Mouse (Mus musculus): Measurements from ENCODE around the gene Plekho1.
"Not testable (repeated sequence)": the region's sequence is repeated elsewhere in the genome, so short reads cannot be mapped to it uniquely, and the experiment has no call there.

The Plekho1 gene

DNA sequence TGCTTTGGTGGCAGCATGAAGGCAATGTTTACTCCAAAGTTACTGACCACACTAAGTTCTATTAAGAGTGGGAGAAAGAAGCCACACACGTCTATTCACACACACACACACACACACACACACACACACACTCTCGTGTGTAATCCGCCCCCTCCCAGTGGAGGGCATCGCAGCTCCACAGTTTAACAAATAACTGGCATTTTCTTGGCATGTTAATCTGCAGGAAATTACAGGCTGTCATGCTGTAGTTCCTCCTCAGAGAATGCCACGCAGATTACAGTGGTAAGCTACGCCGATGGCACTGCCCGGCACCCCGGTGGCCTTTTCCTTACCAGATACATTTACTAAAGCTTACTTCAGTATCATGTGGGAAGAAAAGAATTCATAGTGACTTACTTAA, 17.5 kb downstream of the Plekho1 start:
- DNase-seq (ENCODE audit: low spot score): no peak

DNA sequence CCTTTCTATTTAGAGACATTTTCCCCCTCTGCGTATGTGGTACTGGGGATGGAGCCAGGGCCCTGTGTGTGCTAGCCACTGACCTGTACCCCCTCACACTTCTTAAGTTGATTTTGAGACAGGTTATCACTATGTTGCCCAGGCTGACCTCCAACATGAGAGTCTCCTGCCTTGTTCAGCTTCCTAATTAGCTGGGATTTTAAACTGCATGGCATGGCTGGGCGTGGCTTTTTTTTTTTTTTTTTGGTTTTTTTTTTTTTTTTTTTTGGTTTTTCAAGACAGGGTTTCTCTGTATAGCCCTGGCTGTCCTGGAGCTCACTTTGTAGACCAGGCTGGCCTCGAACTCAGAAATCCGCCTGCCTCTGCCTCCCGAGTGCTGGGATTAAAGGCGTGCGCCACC, 18.2 kb downstream of the Plekho1 start:
- not testable (repeated sequence) for DNase-seq (ENCODE audit: low spot score)

DNA sequence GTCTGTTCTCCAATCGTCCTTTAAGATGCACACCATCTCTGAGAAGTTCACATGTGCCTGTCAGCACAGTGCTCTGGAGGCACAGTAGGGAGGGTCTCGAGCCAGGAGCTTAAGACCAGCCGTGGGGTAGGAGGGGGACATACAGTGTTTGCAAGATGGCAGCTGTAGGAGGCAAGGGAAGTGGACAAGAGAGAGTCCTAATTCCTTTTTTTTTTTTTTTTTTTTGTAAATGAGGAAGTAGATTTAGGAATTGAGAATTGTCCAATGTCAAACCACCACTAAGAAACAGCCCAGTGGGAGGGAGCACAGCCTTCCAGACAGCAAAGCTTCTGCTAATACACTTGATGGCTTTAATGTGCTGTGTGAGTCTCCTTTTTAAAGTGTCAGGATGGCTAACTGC, 18.7 kb downstream of the Plekho1 start:
- DNase-seq (ENCODE audit: low spot score): no peak

DNA sequence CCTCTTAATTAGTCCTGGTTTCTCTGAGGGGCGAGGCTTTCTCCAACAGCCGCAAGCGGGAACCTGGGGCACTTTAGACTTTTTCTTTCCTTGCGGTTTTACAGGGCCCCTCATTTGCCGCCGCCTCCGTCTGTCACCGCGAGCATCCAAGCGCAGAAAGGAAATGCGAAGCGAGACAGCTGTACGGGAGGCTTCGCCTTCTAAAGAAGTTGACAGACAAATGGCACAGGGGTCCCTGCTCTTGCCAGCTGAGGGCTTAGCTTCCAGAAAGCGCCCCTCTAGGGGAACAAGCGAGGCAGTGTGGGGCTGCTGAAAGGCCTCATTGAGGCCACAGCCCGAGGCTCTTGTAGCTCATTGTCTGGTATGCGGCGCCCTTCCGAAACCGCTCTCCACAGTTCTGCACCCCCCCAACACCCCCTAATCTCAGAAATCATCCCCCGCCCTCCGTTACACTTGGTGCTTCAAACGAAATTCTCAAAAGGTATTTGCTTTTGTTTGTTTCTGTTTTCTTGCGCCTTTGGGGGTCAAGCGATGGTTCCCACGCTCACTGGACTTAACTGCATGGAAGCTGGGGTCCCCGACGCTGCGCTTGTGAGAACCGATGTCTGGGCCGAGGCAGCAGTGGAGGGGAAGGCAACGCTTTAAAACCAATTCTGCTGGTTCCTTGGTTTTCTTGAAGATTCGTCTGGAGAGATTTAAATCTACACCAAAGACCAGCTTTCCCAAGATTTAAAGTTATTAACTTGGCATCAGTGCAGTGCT, 22.7 kb downstream of the Plekho1 start:
- DNase-seq (ENCODE audit: low spot score): no peak

DNA sequence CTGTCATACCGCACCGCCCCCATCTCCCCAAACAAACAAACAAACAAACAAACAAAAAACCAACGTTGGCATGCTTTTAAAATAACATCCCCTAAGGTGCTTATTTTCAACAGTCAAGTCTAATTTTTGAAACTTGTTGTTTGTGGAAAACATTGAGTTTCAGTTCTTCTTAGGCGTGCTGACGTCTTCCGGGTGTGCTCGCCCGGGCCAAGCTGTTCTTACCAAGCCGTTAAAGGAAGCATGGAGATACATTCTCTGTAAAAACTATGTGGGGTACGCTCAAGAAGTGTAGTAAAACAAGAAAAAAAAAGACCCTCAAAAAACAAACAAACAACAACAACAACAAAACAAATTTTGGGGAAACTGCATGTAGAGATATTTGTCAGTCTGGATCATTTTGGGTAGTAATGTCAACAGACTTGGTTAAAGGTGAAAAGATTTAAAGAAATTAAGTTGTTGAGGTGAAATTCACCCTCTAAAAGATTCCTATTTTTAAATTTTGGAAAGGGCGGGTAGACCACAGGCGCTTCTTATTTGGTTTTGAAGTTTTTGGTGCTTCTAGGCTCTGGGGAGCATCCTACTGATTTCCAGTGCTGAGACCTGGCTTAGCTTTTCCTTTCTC, 23.4 kb downstream of the Plekho1 start:
- DNase-seq (ENCODE audit: low spot score): no peak

DNA sequence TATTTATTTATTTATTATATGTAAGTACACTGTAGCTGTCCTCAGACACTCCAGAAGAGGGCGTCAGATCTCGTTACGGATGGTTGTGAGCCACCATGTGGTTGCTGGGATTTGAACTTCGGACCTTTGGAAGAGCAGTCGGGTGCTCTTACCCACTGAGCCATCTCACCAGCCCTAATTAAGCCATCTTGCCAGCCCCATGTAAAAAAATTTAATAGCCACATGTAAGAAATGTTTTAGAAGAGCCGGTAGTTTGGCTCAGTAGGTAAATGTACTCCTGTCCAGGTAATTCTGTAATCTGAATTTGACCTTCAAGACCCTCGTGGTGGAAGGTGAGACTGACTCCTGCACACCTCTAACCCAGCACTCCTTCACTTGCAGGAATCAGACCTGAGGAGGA, 25.1 kb downstream of the Plekho1 start:
- not testable (repeated sequence) for DNase-seq (ENCODE audit: low spot score)

DNA sequence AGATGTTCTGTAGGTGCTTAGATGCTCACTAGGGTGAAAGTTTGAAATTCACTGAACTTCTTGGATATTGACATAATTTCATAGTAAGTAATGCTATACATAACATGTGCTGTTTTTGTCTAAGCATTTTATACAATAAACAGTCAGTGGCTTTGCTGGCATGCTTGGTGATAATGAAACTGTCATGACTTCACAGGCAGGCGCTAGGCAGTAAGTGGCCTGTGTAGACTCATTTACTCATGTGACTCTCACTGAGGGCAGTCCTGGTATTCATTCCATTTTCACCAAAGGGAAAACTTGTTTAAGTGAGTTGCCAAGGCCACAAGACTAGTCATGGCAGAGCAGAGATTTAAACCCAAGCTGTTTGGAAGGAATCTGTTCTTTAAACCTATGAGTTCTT, 26.5 kb downstream of the Plekho1 start:
- DNase-seq (ENCODE audit: low spot score): no peak

DNA sequence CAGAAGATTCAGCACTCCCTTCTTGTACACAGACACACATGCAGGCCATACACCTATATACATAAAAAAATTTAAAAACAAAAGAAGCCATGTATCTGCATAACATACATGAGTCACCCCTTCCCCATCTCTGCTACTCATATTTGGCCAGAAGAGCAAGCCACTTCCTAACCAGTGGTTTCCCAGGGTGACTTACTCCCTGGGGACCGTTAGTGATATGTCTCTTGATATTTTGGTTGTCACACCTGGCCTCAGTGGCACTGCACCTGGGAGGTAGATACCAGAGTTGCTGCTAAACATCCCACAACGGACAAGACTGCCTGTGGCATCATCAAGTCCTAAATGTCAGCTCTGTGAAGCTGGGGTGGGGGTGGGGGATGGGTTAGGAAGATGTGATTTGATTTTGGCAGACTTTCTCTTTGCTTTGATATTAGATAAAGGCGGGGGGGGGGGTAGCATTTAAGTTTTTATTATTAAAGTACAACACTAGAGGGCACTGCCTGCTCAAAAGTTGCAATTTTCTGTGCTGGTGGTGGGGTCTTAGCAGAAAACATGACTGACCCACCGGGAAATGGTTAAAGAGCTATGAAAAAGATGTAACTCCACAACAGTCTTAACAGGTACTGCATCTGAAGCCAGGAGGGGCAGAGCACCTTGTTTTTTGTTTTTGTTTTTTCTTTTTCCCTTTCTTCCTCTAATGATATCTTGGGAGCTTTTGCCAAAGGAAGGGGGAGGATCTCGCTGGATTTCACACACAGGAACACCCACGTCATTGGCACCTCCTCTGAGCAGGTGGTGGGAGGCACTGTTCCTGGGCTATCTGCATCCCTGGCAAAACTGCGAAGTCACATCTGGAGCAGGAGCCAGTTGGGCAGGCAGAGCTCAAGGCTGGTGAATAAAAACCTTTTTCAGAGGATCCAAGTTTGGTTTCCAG, 30.0 kb downstream of the Plekho1 start:
- DNase-seq (ENCODE audit: low spot score): peak; percentile 36

DNA sequence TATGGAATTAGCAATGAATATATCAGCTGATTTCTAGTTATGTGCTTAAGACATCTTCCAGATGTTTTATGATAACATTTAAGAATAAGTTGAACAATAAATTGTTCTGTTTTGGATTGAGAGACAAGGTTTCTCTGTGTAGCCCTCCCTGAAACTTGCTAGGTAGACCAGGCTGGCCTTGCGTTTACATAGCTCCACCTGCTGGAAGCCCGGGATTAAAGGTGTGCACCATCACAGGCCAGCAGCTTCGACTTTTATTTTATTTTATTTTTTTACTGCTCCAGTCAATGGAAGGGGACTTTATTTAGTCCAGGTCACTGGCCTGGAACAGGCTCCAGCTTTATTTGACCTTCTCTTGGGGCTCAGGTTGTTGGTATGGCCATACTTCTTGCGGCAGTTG, 32.1 kb downstream of the Plekho1 start:
- DNase-seq (ENCODE audit: low spot score): no peak

DNA sequence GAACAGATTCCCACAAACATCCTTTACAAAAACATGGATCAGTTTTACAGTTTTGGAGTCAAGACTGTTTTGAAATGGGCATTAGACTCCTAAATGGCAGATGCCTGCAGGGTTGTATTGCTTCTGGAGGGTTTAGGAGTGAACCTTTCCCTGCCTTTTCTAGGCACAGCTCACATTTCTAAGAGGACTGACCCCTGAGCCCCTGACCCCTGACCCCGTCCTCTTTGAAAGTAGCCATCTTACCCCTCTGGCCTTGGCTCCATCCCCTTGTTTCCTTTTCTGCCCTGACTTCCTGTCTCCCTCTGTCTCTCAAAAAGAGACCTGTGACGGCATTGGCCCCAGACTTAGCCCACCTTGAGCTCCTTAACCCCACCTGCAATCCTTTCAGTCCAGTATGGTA, 32.6 kb downstream of the Plekho1 start:
- DNase-seq (ENCODE audit: low spot score): no peak

DNA sequence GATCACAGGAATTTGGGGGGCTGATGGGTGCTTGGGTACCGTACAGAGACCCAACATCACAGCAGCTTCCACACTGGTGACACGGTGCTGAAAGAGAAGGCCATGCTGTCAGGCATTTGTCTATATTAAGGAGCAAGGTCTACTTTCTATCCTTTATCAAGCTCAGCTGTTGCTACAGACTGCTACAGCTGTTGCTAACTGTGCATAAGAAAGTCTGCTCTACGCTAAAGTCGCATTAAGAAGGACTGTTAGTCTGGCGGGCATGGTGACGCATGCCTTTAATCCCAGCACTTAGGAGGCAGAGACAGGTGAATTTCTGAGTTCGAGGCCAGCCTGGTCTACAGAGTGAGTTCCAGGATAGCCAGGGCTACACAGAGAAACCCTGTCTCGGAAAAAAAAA, 33.6 kb downstream of the Plekho1 start:
- DNase-seq (ENCODE audit: low spot score): not testable (repeated sequence)

DNA sequence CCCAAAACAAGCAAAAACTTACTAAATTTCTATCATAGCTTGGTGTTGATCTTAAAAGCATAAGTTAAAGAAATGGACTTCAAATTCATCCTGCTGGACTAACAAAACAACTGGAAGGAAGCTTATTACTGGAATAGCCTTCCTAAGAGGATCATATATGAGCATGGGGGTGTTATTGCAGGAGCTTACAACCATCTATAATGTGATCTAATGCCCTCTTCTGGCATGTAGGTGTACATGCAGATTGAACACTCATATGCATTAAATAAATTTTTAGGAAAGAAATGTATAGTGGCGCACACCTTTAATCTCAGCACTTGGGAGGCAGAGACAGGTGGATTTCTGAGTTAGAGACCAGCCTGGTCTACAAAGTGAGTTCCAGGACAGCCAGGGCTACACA, 36.0 kb downstream of the Plekho1 start:
- no peak for DNase-seq (ENCODE audit: low spot score)

DNA sequence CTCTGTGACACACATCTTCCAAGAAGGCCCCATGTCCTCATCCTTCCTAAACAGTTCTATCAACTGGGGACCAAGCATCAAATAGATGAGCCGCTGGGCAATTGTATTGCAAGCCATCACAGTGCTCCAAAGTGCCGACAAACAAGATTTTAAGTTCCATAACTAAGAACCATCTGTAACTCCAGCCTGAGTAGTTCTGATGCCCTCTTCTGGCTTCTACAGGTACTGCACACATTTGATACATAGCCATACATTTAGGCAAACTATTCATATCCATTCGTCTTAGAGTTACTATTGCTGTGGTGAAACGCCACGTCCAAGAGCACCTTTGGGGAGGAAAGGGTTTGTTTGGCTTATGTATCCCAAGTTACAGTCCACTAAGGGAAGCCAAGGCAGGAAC, 36.7 kb downstream of the Plekho1 start:
- no peak for DNase-seq (ENCODE audit: low spot score)

DNA sequence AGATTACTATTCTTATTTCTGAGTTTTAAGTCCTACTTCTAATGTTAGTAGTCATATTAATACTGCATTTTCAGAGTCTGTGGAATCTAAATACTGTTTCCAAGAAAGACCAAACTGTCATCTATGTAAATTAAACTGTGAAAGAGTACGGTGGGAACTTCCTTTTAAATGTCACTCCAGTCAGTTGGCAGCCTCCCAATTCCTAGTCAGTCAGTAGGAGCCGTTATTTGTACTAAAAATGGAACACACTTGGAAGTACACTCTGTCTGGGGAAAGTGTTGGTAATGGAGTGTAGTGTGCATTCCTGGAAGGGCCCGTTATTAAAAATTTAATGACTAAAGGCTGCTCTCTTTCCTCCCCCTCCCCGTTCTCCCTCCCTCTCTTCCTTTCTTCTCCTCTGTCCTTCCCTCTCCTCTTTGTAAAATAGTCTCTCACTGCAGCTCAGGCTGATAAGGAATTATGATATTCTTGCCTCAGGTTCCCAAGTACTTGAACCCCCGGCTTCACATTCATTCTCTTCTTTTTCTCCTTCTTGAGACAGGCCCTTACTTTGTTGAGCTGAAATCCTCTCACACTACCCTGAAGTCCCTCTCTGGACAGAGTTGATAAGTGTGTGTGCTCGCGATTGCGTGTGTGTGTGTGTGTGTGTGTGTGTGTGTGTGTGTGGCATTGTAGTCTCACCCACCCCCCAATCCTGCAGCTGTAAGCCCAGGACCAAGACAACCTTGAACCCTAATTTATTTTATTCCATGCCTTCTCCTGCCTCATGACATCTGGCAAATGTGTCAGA, 38.2 kb downstream of the Plekho1 start:
- DNase-seq (ENCODE audit: low spot score): no peak

DNA sequence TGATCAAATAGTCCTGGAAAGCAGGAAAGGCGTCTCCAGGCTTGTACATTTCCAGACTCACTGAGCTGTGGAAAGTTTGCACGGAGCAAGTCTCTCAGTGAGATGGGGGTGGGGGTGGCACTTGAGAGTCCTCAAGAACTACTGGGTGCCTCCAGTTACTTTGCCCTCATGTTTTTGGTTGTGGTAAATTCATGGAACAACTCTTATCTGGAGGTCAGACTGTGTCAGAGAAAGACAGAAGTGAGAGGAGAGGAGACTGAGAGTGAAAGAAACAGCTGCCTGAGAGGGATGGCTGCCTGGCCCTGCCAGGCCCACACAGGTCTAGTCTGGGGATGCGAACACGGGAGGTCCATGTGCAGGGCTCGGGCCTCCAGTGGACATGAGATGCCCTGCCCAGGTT, 40.5 kb downstream of the Plekho1 start:
- DNase-seq (ENCODE audit: low spot score): no peak

DNA sequence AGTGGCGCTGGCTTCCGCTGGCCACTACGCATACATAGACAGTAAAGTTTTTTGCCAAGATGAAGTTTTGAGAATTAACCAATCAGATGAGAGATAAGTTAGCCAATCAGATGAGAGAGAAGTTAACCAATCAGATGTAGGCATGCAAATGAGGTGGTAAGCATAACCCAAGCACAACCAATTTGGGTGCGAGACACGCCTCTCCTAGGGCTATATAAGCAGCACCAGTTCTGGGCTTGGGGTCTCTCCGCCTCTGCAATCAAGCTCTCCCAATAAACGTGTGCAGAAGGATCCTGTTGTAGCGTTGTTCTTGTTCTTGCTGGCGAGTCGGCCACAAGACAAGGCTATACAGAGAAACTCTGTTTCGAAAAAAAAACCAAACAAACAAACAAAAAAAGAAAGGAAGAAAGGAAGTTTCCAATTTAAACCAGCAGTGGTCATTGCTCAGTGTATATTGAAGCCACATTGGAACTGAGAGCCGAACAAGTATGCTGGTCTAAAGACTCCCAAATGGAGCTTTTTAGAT, 41.1 kb downstream of the Plekho1 start:
- DNase-seq (ENCODE audit: low spot score): not testable (repeated sequence)

DNA sequence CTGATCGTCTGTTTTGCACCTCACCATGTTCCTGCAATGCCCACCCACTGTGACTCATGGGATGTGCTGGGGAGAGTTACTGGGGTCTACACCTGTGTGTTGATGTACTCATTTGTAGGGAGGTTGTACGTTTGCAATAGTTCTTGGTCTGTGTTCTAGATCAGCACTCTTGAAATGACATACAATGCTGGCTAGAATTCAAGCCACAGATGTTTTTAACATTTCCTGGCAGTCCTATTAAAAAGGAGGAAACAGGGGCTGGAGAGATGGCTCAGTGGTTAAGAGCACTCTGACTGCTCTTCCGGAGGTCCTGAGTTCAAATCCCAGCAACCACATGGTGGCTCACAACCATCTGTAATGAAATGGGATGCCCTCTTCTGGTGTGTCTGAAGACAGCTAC, 42.3 kb downstream of the Plekho1 start:
- no peak for DNase-seq (ENCODE audit: low spot score)

DNA sequence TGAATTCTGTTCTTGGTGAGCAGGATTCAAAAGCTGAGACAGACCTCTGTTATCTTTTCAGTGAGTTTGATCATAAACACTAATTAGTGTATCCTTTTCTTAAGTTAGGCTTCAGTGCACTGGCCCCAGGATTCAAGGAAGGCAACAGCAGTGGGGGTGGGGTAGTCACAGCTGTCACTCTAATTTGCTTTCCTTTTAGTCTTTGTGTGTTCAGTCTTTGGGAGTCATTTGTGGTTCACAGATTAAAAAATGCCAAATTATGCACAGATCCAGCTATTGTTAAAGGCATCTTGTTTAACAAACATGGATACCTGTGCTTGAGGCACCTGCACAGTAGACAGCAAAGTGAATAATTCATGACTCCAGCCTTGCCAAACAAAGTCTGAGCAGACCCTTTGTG, 42.8 kb downstream of the Plekho1 start:
- DNase-seq (ENCODE audit: low spot score): no peak

DNA sequence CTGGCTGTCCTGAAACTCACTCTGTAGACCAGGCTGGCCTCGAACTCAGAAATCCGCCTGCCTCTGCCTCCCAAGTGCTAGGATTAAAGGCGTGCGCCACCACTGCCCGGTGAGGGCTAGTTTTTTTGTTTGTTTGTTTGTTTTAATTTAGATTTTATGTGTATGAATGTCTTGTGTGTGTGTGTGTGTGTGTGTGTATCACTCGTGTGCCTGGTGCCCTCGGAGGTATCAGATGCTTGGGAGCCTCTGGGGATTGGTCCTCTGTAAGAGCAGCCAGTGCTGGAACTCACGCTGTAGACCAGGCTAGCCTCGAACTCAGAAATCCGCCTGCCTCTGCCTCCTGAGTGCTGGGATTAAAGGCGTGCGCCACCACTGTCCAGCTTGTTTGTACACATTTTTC, 44.2 kb downstream of the Plekho1 start:
- DNase-seq (ENCODE audit: low spot score): not testable (repeated sequence)

DNA sequence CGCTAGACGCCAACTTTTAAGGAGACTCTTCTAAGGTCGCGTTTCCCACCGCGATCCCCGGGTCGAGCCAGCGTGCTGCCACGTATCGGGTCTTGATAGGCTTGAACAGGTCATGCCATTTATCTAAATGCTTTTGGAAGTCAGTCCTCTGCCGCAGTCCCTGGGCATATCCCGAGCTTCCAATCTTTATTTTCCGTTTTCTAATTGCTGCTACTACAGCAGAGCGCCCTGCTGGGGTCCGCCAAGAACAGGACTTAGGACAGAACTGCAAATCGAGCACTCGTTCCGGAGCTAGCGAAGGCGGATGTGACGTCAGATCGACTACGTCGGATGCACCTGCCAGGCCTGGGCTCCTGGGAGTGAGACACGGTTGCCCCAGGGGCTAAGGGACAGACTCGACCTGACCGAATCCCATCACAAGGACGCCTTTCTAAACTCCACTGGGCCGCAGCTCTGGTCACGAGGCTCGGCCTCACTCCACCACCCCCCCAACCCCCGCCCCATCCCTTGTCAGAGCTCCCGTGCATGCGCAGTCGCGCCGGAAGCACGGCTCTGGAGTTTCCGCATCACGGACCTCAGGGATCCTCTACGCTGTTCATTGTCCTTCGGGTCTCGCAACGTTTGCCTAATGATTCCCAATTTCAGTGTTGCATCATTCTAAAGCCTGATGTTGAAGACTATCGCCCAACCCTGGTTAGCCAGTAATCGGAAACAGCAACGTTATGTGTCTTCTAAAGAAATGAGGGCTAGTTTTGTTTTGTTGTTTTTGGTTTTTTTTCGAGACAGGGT, 44.8 kb downstream of the Plekho1 start:
- DNase-seq (ENCODE audit: low spot score): peak; percentile 74

DNA sequence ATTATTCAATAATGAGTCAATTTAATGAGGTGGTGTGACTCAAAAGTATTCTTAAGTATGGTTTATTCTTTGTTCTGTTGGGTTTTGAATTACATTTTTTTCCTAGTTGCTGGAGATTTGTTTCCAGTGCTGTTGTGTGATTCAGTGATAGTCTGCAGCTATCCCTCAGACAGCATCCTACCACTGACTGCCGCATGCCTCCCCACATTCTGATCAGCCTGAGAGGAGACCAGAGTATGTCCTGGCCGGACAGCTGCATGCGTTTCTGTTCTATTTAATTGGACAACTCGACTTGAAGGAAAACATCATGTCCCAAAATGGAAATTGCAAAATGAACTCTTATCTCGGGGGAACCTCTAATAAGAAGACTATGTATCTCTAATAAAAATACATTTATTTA, 47.5 kb downstream of the Plekho1 start:
- DNase-seq (ENCODE audit: low spot score): no peak

All from ovary, adult 18-20 months (tissue).